Mouse (Mus musculus): ENCODE measurements around the gene Idi2.
"Not testable (repeated sequence)": the region's sequence is repeated elsewhere in the genome, so short reads cannot be mapped to it uniquely, and the experiment has no call there.

Idi2 gene

DNA sequence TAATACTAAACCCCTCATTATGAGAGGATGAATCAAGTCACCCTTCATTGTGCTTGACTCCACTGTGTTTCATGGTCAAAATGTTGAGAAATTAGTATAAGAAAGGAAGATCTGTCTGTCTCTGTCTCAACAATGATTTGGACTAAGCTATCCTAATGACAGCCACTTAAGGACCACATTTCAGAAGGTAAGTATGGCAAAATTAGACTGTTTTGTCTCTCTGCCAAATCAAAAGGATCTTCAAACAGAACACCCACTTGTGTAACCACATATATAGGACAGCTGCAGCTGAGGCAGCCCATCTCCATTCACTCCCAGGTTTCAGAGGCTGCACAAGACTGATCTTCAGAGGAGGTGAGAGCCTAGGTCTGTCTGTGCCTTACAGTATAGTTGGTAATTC is at the start of gene Idi2:
Gene Idi2 (plus strand): TSS at position 301 of the 400 bp plus-strand sequence.
- not testable (repeated sequence) for DNase-seq (ENCODE audit: low spot score in 2 of 2)

DNA sequence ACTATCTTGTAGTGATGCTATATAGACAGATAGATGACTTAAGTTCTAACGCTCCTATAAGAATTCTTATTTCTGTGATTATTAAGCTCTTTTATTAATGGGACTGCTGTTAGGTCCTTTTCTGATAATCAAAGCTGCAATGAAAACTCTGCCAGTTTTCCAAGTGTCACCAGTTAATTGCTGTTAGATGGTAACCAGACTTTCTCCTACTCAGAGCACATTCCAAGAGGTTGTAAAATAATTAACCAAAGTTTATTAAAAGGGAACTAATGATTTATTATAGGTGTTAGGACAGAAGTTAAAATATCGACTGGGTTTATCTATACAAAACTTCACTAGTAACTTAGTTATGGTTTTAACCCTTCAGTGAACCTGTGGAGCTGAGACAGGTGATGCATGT is 46.7 kb upstream of the Idi2 start:
- not testable (repeated sequence) for DNase-seq (ENCODE audit: low spot score in 2 of 2)

DNA sequence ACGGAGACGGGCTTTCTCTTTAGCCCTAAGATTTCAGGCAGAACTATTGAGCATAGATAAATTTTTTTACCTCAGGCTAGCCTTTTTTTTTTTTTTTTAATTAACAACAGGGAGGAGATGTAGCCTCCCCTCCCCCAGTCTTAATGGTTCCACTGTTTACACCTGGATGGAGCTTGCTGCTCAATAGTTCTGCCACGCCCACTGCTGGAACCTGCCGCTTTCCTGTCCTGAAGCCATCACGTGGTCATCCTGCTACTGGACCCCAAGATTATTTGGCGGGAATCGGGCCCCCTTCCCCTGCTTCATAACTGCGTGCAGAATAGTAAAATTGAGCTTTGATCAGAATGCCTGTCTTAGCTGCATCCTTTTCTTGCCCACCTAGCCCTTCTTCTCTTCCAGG is 38.8 kb upstream of the Idi2 start:
- DNase-seq (ENCODE audit: low spot score in 2 of 2): not testable (repeated sequence)

DNA sequence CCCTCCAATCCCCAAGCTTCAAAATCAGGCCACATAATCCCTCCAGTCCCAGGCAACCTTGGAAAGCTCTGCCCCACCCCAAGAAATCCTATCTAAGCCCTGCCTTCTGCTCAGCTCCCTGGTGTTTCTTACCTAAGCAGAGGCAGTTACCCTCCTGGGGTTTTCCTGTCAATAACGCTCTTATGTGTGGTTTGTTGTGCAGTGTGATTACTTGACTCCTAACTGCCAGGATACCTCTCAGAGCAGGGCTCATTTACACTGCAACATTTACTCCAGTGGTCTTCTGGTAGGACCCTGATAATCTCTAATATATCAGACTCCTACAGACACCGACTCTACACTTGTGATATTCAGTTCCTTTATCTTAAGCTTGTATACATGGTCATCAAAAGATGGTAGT is 19.2 kb upstream of the Idi2 start:
- DNase-seq (ENCODE audit: low spot score in 2 of 2): no peak

DNA sequence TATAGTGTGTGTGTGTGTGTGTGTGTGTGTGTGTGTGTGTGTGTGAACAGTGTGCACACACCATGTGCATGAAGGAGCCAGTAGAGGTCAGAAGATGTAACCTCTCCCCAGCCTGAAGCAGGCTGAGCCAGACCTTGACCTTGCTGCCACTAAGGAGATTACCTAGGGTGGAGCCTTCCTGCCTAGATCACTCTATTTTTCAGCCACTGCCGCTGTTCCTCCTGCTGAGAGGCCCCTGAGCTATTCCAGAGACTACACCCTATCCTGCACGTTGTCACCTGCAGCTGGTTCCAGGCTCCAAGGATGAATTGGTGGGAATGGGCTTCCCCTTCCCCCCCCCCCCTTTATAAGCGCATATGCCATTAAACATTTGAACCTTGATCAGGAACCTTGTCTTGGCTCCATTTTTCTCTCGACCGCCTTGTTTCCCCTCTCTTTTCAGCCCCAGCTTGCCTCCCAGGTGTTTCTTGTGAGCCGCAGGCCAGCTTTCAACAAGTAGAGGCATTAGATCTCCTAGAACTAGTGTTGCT is 15.0 kb upstream of the Idi2 start:
- DNase-seq (ENCODE audit: low spot score in 2 of 2): not testable (repeated sequence)

- not testable (repeated sequence) for DNase-seq (ENCODE audit: low spot score in 2 of 2)
Measured at GRCm38 (mm10) chr13:8941110-8941509, 11.6 kb upstream of the Idi2 start.

GRCm38 (mm10) chr13:8941701-8942100 is 11.0 kb upstream of the Idi2 start:
- not testable (repeated sequence) for DNase-seq (ENCODE audit: low spot score in 2 of 2)

DNA sequence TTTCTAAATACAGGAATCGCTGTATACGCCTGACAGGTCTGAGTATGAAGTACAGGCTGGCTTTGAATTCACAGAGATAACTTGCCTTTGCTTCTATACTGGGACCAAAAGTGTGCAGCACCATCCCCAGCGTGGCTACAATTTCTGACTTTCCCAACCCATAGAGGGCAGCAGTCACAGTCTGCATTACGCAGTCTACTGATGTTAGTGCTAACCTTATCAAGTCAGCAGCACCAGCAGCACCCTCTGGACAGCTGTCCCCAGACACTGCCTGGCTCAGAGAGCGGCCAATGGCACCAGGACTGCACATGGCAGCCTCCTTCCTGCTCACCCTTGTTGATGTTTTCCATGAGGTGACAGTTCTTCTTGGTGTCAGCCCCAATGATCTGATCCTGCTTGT is 8.8 kb upstream of the Idi2 start:
- not testable (repeated sequence) for DNase-seq (ENCODE audit: low spot score in 2 of 2)

DNA sequence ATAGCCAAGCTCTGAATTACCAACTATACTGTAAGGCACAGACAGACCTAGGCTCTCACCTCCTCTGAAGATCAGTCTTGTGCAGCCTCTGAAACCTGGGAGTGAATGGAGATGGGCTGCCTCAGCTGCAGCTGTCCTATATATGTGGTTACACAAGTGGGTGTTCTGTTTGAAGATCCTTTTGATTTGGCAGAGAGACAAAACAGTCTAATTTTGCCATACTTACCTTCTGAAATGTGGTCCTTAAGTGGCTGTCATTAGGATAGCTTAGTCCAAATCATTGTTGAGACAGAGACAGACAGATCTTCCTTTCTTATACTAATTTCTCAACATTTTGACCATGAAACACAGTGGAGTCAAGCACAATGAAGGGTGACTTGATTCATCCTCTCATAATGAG is 4.5 kb upstream of the Idi2 start, which contains the start of gene Gm9745:
Gene Gm9745 (minus strand): TSS at position 101 of the 400 bp plus-strand sequence.
- DNase-seq (ENCODE audit: low spot score in 2 of 2): not testable (repeated sequence)

GRCm38 (mm10) chr13:8955127-8955526 is 2.5 kb downstream of the Idi2 start:
- DNase-seq (ENCODE audit: low spot score in 2 of 2): not testable (repeated sequence)

- not testable (repeated sequence) for DNase-seq (ENCODE audit: low spot score in 2 of 2)
Measured at GRCm38 (mm10) chr13:8956873-8957272, 4.2 kb downstream of the Idi2 start.

DNA sequence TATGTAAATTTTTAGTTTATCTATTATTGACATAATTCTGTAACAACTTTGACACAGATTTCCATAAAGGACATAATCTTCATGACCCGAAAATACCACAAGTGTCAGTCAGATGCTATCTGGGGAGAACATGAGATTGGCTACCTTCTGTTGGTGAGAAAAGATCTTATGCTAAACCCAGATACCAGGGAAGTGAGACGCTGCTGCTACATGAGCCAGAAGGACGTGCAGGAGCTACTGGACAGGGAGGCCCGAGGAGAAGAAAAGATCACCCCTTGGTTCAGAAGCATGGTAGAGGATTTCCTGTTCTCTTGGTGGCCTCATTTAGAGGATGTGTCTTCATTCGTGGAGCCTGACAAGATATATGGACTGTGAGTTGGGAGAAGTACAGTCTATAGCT is 6.4 kb downstream of the Idi2 start:
- DNase-seq (ENCODE audit: low spot score in 2 of 2): not testable (repeated sequence)

GRCm38 (mm10) chr13:8959554-8959953 is 6.9 kb downstream of the Idi2 start:
- not testable (repeated sequence) for DNase-seq (ENCODE audit: low spot score in 2 of 2)

DNA sequence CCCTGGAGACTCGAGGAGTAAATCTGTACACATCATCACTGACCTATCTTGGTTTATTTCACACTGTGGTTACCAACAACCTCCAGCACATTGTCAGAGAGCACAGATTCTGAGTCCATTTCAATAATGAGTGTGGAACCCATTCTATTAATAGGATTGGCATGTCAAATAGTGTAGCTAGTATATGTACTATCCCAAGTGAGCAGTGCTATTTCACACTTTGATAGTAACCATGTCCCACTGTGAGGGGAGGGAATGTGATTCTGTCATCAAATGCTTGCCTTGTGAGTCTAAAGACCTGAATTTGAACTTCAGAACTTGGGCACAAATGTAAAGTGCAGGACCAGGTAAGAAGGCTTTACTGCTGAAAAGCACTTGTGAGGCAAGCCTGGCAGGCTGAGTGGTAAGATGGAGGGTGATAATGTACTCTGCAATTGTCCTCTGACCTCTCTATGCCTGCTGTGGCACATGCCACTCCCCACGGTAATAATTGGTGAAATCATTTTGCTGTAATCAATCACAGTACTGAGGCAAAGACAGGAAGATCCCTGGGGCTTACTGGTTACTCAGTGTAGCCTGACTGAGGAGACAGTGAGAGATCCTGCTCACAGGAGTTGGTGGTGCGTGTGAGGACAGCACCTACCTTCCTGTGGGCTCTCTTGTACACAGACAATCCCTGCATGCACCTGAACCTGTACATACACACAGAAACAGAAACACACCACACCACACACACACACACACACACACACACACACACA is 8.6 kb downstream of the Idi2 start:
- DNase-seq (ENCODE audit: low spot score in 2 of 2): not testable (repeated sequence)

GRCm38 (mm10) chr13:8962266-8962665 is 9.6 kb downstream of the Idi2 start:
- DNase-seq (ENCODE audit: low spot score in 2 of 2): peak; percentile 3 to 6

DNA sequence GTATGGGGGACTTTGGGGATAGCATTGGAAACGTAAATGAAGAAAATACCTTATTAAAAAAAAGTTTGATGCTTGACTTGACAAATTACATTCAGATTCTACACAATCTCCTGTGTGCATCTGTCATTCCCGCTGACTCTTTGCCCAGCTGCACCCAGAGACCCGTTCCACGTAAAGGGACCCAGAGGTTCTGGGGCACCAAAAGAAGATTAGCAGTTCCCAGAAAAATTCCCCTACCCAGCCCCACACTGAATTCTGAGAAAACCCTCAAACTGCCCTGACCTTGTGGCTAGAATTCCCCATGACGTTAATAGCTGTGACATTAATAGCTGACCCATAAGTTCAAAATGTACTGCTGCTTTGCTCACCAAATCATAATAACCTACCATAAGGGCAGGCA is 12.6 kb downstream of the Idi2 start:
- no peak for DNase-seq (ENCODE audit: low spot score in 2 of 2)

DNA sequence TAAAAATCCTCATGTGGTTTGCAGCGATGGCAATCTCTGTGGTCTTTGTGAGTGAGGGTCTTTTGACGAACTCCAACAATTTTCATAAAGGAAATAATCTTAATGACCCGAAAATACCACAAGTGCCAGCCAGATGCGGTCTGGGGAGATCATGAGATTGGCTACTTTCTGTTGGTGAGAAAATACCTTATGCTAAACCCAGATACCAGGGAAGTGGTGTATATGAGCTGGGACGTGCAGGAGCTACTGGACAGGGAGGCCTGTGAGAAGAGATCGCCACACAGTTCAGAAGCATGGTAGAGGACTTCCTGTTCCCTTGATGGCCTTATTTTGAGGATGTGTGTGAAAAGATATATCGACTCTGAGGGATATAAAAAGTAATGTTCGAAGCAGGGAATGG is 15.1 kb downstream of the Idi2 start:
- DNase-seq (ENCODE audit: low spot score in 2 of 2): no peak

DNA sequence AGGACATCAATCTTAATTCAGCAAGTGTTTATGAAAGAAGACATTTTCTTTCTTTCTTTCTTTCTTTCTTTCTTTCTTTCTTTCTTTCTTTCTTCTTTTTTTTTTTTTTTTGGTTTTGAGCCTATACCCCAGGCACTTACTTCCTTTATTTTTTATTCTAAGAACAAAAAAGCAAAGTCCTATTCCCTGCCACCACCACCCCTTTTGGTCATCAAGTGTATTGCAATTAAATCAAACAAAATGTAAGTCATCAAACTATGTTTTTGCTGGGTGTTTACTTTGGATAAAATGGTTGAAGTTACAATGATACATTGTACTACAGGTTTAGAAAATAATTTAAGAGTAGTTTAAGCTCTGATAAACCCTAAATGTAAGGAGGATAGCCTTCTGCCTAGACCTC is 19.7 kb downstream of the Idi2 start:
- no peak for DNase-seq (ENCODE audit: low spot score in 2 of 2)

GRCm38 (mm10) chr13:8972972-8973371 is 20.3 kb downstream of the Idi2 start:
- no peak for DNase-seq (ENCODE audit: low spot score in 2 of 2)

GRCm38 (mm10) chr13:8992231-8992630 is 39.6 kb downstream of the Idi2 start:
- DNase-seq (ENCODE audit: low spot score in 2 of 2): no peak

- no peak for DNase-seq (ENCODE audit: low spot score in 2 of 2)
Measured at GRCm38 (mm10) chr13:8995159-8995989, 42.7 kb downstream of the Idi2 start.

- peak; percentile 94 to 97 for DNase-seq (ENCODE audit: low spot score in 2 of 2)
Measured at GRCm38 (mm10) chr13:8995990-8996786, 43.5 kb downstream of the Idi2 start, which contains the start of gene Gtpbp4. Gene Gtpbp4 (minus strand): TSS chr13:8996083.

Measured in heart, adult 9 months (tissue).